Mouse (Mus musculus) lung, embryonic 16.5 days (tissue): ENCODE measurements around the gene Slc9c1. TPM values are rescaled to one million over a fixed set of nuclear protein-coding genes. Genes with fewer than 3 reads are reported as not detected.

ENCODE experiments used
- ATAC-seq: fragments of 200-750 bp; cut with Nextera tagmentation; 2 replicates; pipeline ENCODE4 v1.8.0; 2017; ENCODE audit warnings: low read depth, mild to moderate bottlenecking, moderate library complexity
- H3K27ac ChIP-seq: fragments of 300-500 bp; sonication (generic); 2 replicates; pipeline ENCODE4 v1.5.1; 2014; ENCODE audit warnings: mild to moderate bottlenecking, control low read depth, low read length
- H3K27me3 ChIP-seq: fragments of 300-500 bp; sonication (generic); 2 replicates; pipeline ENCODE4 v1.6.1; 2014; ENCODE audit warnings: low read depth, low read length, mixed read lengths; ENCODE audit not compliant: control insufficient read depth, insufficient read depth
- H3K36me3 ChIP-seq: fragments of 300-500 bp; sonication (generic); 2 replicates; pipeline ENCODE4 v1.6.1; 2014; ENCODE audit warnings: low read length; ENCODE audit not compliant: control insufficient read depth, insufficient read depth
- H3K4me1 ChIP-seq: fragments of 300-500 bp; sonication (generic); replicated peaks from 2 replicates; pipeline ENCODE4 v1.6.1; 2014; ENCODE audit warnings: low read length, mixed read lengths; ENCODE audit not compliant: control insufficient read depth, insufficient read depth
- H3K4me2 ChIP-seq: fragments of 300-500 bp; sonication (generic); 2 replicates; pipeline ENCODE4 v1.6.1; 2014; ENCODE audit warnings: low read depth, low read length, control low read depth
- H3K4me3 ChIP-seq: fragments of 300-500 bp; sonication (generic); 2 replicates; pipeline ENCODE4 v1.5.1; 2014; ENCODE audit warnings: mild to moderate bottlenecking, low read length, control low read depth
- H3K9ac ChIP-seq: fragments of 300-500 bp; sonication (generic); 2 replicates; pipeline ENCODE4 v1.6.1; 2014; ENCODE audit warnings: low read length, control low read depth
- H3K9me3 ChIP-seq: fragments of 300-500 bp; sonication (generic); 2 replicates; pipeline ENCODE4 v1.6.1; 2016; ENCODE audit warnings: low read length; ENCODE audit not compliant: control insufficient read depth
- WGBS: fragments of 180-500 bp; shearing (Covaris S2); extraction: QIAGEN DNeasy Blood & Tissue Kit; methylation state at CpG from one replicate; pipeline ENCODE4 v1.1.7; 2014; 5-methylcytosine and 5-hydroxymethylcytosine counted together
- polyA plus RNA-seq: library from polyadenylated mRNA; unstranded; fragments of >200 nt; fragmentation: Nextera tagmentation; extraction: Ambion mirVana; gene quantifications from 2 replicates; pipeline ENCODE4 v1.2.1, GENCODE M21; 2015

Slc9c1 gene
- polyA plus RNA-seq, 1 experiment from 2014 or later = not detected

GRCm38 (mm10) chr16:45640070-45640762 lies 105.1 kb downstream of the Slc9c1 start:
- Histone ChIP-seq H3K27me3 (no peaks in the 10 kb centered on the region; the same call in 1 of the 2 replicates), H3K9ac (no peak overlapping the region), H3K27ac (no peak overlapping the region), H3K36me3 (no peaks in the 10 kb centered on the region), H3K9me3 (no peaks in the 10 kb centered on the region), H3K4me1 (no peaks in the 10 kb centered on the region; the same call in 1 of the 2 replicates), H3K4me3 (no peak overlapping the region), H3K4me2 (no peak overlapping the region)
- peak; percentile 57; the same call in 1 of the 2 replicates for ATAC-seq
- 40% methylated on average over 10 of the region's 10 CpGs for WGBS

GRCm38 (mm10) chr16:45641301-45641700 lies 106.2 kb downstream of the Slc9c1 start:
- no peak overlapping the region for H3K9ac ChIP-seq
- H3K27me3 ChIP-seq = no peaks in the 10 kb centered on the region
- no peak overlapping the region for H3K27ac ChIP-seq
- WGBS = 36% methylated on average over 3 of the region's 3 CpGs
- no peak for ATAC-seq
- H3K4me3 ChIP-seq = no peak overlapping the region
- no peak overlapping the region for H3K4me2 ChIP-seq
- no peaks in the 10 kb centered on the region for H3K9me3 ChIP-seq
- no peaks in the 10 kb centered on the region; the same call in 1 of the 2 replicates for H3K4me1 ChIP-seq
- H3K36me3 ChIP-seq = no peaks in the 10 kb centered on the region

GRCm38 (mm10) chr16:45643944-45644343 lies 108.8 kb downstream of the Slc9c1 start:
- Histone ChIP-seq H3K4me1 (no peaks in the 10 kb centered on the region; the same call in 1 of the 2 replicates), H3K9me3 (no peaks in the 10 kb centered on the region), H3K27ac (no peak overlapping the region), H3K9ac (no peak overlapping the region), H3K4me3 (no peak overlapping the region), H3K36me3 (no peaks in the 10 kb centered on the region), H3K4me2 (no peak overlapping the region), H3K27me3 (no peaks in the 10 kb centered on the region)
- no peak for ATAC-seq
- WGBS = 88% methylated on average over 3 of the region's 3 CpGs

- WGBS = 58% methylated on average over 6 of the region's 6 CpGs
- Histone ChIP-seq H3K9ac (no peak overlapping the region), H3K27ac (no peak overlapping the region), H3K4me3 (no peak overlapping the region), H3K27me3 (no peaks in the 10 kb centered on the region), H3K36me3 (no peaks in the 10 kb centered on the region), H3K9me3 (no peaks in the 10 kb centered on the region), H3K4me2 (no peak overlapping the region), H3K4me1 (no peaks in the 10 kb centered on the region; the same call in 1 of the 2 replicates)
- ATAC-seq = no peak
Measured at GRCm38 (mm10) chr16:45644380-45644779, 109.3 kb downstream of the Slc9c1 start.

GRCm38 (mm10) chr16:45651497-45651896 lies 116.4 kb downstream of the Slc9c1 start:
- Histone ChIP-seq H3K9me3 (no peaks in the 10 kb centered on the region), H3K4me1 (peaks cover 10% of the 10 kb centered on the region), H3K4me2 (no peak overlapping the region), H3K27me3 (peaks cover 3% of the 10 kb centered on the region), H3K4me3 (no peak overlapping the region), H3K9ac (no peak overlapping the region), H3K36me3 (no peaks in the 10 kb centered on the region), H3K27ac (no peak overlapping the region)
- ATAC-seq = peak; percentile 24
- 22% methylated on average over 2 of the region's 2 CpGs for WGBS

GRCm38 (mm10) chr16:45653009-45653933 lies 118.2 kb downstream of the Slc9c1 start:
- peak overlapping the region; percentile 84 for H3K4me2 ChIP-seq
- H3K4me1 ChIP-seq = peaks cover 10% of the 10 kb centered on the region
- no peaks in the 10 kb centered on the region for H3K9me3 ChIP-seq
- peak overlapping the region; percentile 54 for H3K9ac ChIP-seq
- H3K4me3 ChIP-seq = peak overlapping the region; percentile 46
- peaks cover 3% of the 10 kb centered on the region for H3K27me3 ChIP-seq
- ATAC-seq = peak; percentile 64
- 9% methylated on average over 17 of the region's 17 CpGs for WGBS
- no peaks in the 10 kb centered on the region for H3K36me3 ChIP-seq
- H3K27ac ChIP-seq = no peak overlapping the region

- peaks cover 3% of the 10 kb centered on the region for H3K27me3 ChIP-seq
- WGBS = 7% methylated on average over 20 of the region's 20 CpGs
- H3K27ac ChIP-seq = no peak within 1 kb of the TSS
- peak within 1 kb of the TSS; percentile 54 for H3K9ac ChIP-seq
- H3K4me2 ChIP-seq = peak within 1 kb of the TSS; percentile 84
- peak within 1 kb of the TSS; percentile 46 for H3K4me3 ChIP-seq
- no peaks in the 10 kb centered on the region for H3K36me3 ChIP-seq
- H3K9me3 ChIP-seq = no peaks in the 10 kb centered on the region
- ATAC-seq = peak; percentile 87
- peaks cover 10% of the 10 kb centered on the region for H3K4me1 ChIP-seq
Measured at GRCm38 (mm10) chr16:45653934-45654332, 118.8 kb downstream of the Slc9c1 start, which contains the start of gene BC016579. BC016579 (minus strand) TSS chr16:45654068.

- Histone ChIP-seq H3K4me1 (peaks cover 10% of the 10 kb centered on the region), H3K4me2 (peak overlapping the region; percentile 84), H3K36me3 (no peaks in the 10 kb centered on the region), H3K27ac (no peak overlapping the region), H3K27me3 (peaks cover 3% of the 10 kb centered on the region), H3K9me3 (no peaks in the 10 kb centered on the region), H3K4me3 (no peak overlapping the region), H3K9ac (no peak overlapping the region)
- 62% methylated on average over 9 of the region's 9 CpGs for WGBS
- ATAC-seq = no peak
Measured at GRCm38 (mm10) chr16:45654465-45654864, 119.4 kb downstream of the Slc9c1 start.
